1 mouse cellular context compared by ENCODE assay signal in the genomic region with DNA sequence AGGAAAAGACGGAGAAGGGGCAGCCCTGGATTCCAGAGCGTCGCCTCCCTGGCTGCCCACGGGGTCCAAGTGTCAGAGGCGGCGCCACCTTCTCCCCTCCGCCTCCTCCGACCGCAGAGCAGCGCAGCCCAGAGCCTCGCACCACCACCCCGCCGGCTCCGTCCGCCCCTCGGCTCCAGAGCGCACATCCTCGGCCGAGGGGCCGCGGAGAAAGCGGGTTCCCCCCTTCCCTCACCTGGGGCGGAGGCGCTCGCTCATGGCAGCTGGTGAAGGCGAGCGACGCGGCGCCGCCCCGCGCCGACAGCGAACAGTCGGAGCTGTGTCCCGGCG.
TF ChIP-seq lines count a peak whose summit lies in the region.

No protein-coding gene starts in this region.

TF ChIP-seq in CH12.LX, 34 proteins besides CTCF, POLR2A, EP300 and RAD21 (continued from another document):
- TF ChIP-seq USF2 (conservative IDR thresholded peaks at IDR 0.05; ENCODE audit: low read depth, low read length) (no peak), ZKSCAN1 (IDR thresholded peaks at IDR 0.05; ENCODE audit: borderline replicate concordance, low read depth, low read length) (no peak), NRF1 (IDR thresholded peaks at IDR 0.05; ENCODE audit: low read depth, low read length) (no peak), MYC (IDR thresholded peaks at IDR 0.05; ENCODE audit: low read depth, low read length) (no peak), MXI1 (IDR thresholded peaks at IDR 0.05; ENCODE audit: low read depth, low read length) (no peak), RCOR1 (conservative IDR thresholded peaks at IDR 0.05; ENCODE audit: low read depth, low read length) (0 out of 2 replicates have a peak, but pooled peaks have one; percentile 35), SMC3 (IDR thresholded peaks at IDR 0.05; ENCODE audit: low read depth, low read length) (no peak), ZNF384 (IDR thresholded peaks at IDR 0.05; ENCODE audit: low read depth, low read length) (no peak), GABPA (IDR thresholded peaks at IDR 0.05; ENCODE audit: insufficient replicate concordance, low read depth, low read length) (no peak), TCF12 (IDR thresholded peaks at IDR 0.05; ENCODE audit: low read depth, low read length) (no peak), UBTF (IDR thresholded peaks at IDR 0.05; ENCODE audit: low read depth, low read length) (peak; percentile 90), BHLHE40 (IDR thresholded peaks at IDR 0.05; ENCODE audit: low read depth, low read length) (no peak)
